Mouse (Mus musculus) bone marrow macrophage, adult 2 months (primary cell): ENCODE results near the gene Eif2d.
A peak's percentile ranks its signal among the peaks of the same experiment; 100 is the strongest.

Source experiments
- CTCF ChIP-seq: IDR thresholded peaks from 2 replicates; pipeline ENCODE4 v1.5.1; 2012; ENCODE audit warnings: low read depth, mild to moderate bottlenecking, low read length, moderate library complexity
- POLR2A ChIP-seq: IDR thresholded peaks from 2 replicates; pipeline ENCODE4 v1.6.1; 2012; ENCODE audit warnings: mild to moderate bottlenecking, low read depth, low read length, borderline replicate concordance

- TF ChIP-seq CTCF (peak; percentile 32), POLR2A (no peak)
Measured at GRCm38 (mm10) chr1:131119026-131119425, 34.0 kb upstream of the Eif2d start.
